Mouse (Mus musculus): Measurements from ENCODE around the gene Togaram2.

DNA sequence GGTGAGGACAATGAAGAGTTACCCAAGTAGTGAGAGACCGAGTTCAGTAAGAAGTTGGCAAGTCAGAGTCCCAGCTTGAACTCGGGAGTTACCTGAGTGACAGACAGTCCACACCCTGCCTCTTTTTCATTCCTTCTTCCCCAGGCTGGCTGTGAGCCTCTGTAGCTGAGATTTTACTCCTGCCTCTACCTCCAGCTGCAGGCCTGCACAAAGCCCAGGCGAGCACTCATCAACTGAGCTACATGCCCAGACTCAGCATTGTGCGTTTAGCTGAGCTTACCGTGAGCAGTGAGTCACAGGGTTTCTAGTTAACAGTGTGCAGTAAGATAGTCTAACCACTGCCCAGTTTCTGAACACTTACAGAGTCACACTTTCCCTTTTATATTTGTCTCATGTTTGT lies 20.1 kb upstream of the Togaram2 start:
- TF ChIP-seq CTCF (conservative IDR thresholded peaks at IDR 0.05; ENCODE audit: insufficient read depth, insufficient read length, low read depth, low read length) (no peak), POLR2A (IDR thresholded peaks at IDR 0.05; ENCODE audit: low read depth, low read length) (no peak)
